Mouse (Mus musculus) kidney, embryonic 15.5 days (tissue): ENCODE data around the gene Dgkq. TPM values are rescaled to one million over a fixed set of nuclear protein-coding genes. Genes with fewer than 3 reads are reported as not detected.
A peak's percentile ranks its signal among the peaks of the same experiment; 100 is the strongest.

Experiments used
- ATAC-seq: fragments of 200-750 bp; cut with Nextera tagmentation; replicated peaks from 2 replicates; pipeline ENCODE4 v1.8.0; 2017; ENCODE audit warnings: moderate TSS enrichment; ENCODE audit not compliant: low FRiP score
- H3K27ac ChIP-seq: fragments of 300-500 bp; sonication (generic); 2 replicates; pipeline ENCODE4 v1.5.1; 2015; ENCODE audit warnings: mild to moderate bottlenecking, inconsistent platforms
- H3K27me3 ChIP-seq: fragments of 300-500 bp; sonication (generic); 2 replicates; pipeline ENCODE4 v1.6.1; 2015; ENCODE audit warnings: inconsistent platforms
- H3K36me3 ChIP-seq: fragments of 300-500 bp; sonication (generic); 2 replicates; pipeline ENCODE4 v1.6.1; 2015; ENCODE audit warnings: inconsistent platforms
- H3K4me1 ChIP-seq: fragments of 300-500 bp; sonication (generic); 2 replicates; pipeline ENCODE4 v1.6.1; 2015; ENCODE audit warnings: inconsistent platforms
- H3K4me2 ChIP-seq: fragments of 300-500 bp; sonication (generic); 2 replicates; pipeline ENCODE4 v1.6.1; 2015; ENCODE audit warnings: moderate library complexity, mild to moderate bottlenecking, inconsistent platforms
- H3K4me3 ChIP-seq: fragments of 300-500 bp; sonication (generic); replicated peaks from 2 replicates; pipeline ENCODE4 v1.5.1; 2015; ENCODE audit warnings: mild to moderate bottlenecking, inconsistent platforms
- H3K9ac ChIP-seq: fragments of 300-500 bp; sonication (generic); 2 replicates; pipeline ENCODE4 v1.6.1; 2015; ENCODE audit warnings: mild to moderate bottlenecking, inconsistent platforms
- H3K9me3 ChIP-seq: fragments of 300-500 bp; sonication (generic); replicated peaks from 2 replicates; pipeline ENCODE4 v1.6.1; 2016; ENCODE audit warnings: inconsistent platforms
- WGBS: fragments of 180-500 bp; shearing (Covaris S2); methylation state at CpG from one replicate; pipeline ENCODE4 v1.1.7; 2015; ENCODE audit warnings: mixed read lengths; 5-methylcytosine and 5-hydroxymethylcytosine counted together
- polyA plus RNA-seq: library from polyadenylated mRNA; unstranded; fragments of >200 nt; fragmentation: Nextera tagmentation; extraction: Ambion mirVana; gene quantifications from 2 replicates; pipeline ENCODE4 v1.2.1, GENCODE M21; 2015

Gene Dgkq
- polyA plus RNA-seq, 1 experiment from 2014 or later: 12.6 TPM

DNA sequence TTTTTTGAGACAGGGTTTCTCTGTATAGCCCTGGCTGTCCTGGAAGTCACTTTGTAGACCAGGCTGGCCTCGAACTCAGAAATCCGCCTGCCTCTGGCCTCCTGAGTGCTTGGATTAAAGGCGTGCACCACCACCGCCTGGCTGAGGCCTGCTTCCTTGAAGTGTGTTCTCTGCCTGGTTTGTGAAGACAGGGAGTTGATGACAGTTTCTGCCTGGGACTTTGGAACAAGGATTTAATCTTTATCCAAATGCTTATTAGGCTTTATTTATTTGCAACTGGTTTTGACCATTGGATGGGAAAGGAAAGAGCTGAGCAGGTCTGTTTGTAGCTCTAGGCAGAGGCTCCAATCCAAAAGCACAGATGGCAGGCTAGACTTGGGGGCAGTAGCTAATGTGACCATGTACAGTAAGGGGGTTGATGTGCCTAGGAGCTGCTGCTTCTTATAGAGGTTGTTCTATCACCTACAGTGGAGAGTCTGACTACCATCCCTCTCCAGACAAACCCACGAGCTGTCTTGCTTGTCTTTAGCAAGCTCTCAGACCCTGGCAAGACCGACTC is 8.9 kb upstream of the Dgkq start:
- H3K9ac ChIP-seq: no peak overlapping the region
- no peaks in the 10 kb centered on the region for H3K36me3 ChIP-seq
- peaks cover 16% of the 10 kb centered on the region for H3K4me1 ChIP-seq
- no peak overlapping the region for H3K27ac ChIP-seq
- no peak overlapping the region for H3K4me2 ChIP-seq
- 93% methylated on average over 6 of the region's 6 CpGs for WGBS
- no peak overlapping the region for H3K4me3 ChIP-seq
- H3K27me3 ChIP-seq: no peaks in the 10 kb centered on the region
- no peaks in the 10 kb centered on the region for H3K9me3 ChIP-seq
- no peak for ATAC-seq

DNA sequence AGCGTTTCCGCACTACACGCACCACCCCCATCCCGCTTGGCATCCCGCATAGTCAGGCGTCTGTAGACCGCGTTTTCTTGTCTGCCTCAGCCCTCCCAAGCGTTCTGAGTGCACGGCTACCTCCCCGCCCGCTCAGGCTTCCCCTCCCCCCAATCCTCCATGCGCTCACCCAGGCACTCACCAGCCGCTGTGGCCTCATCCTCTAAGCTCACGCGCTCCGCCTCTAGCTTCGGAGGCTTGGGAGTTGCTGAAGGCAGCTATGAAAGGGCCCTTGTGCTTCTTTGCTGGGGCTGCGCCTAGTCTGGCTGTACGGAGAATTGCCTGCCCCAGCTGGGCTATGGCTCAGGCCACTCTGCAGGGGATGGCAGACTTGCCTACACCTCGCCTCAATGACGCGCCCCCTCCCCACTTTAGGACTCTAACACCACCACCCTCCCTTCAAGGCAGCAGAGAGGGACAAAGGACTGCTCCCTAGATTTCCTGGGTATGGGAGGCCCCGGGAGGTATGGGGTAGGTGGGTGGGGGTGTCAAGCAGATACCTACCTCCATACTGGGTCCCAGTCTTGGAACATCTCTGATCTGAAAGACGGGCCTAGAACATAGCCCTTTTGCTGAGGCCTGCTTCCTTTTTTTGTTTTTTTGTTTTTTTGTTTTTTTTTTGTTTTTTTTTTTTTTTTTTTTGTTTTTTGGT is 8.3 kb upstream of the Dgkq start:
- H3K4me1 ChIP-seq: peaks cover 16% of the 10 kb centered on the region
- H3K4me2 ChIP-seq: peak overlapping the region; percentile 74
- peak overlapping the region; percentile 68 for H3K27ac ChIP-seq
- WGBS: 4% methylated on average over 25 of the region's 25 CpGs
- no peaks in the 10 kb centered on the region for H3K9me3 ChIP-seq
- H3K27me3 ChIP-seq: no peaks in the 10 kb centered on the region
- H3K9ac ChIP-seq: peak overlapping the region; percentile 44
- peak overlapping the region; percentile 43 for H3K4me3 ChIP-seq
- peaks cover 4% of the 10 kb centered on the region; the same call in 1 of the 2 replicates for H3K36me3 ChIP-seq
- peak; percentile 76 for ATAC-seq

DNA sequence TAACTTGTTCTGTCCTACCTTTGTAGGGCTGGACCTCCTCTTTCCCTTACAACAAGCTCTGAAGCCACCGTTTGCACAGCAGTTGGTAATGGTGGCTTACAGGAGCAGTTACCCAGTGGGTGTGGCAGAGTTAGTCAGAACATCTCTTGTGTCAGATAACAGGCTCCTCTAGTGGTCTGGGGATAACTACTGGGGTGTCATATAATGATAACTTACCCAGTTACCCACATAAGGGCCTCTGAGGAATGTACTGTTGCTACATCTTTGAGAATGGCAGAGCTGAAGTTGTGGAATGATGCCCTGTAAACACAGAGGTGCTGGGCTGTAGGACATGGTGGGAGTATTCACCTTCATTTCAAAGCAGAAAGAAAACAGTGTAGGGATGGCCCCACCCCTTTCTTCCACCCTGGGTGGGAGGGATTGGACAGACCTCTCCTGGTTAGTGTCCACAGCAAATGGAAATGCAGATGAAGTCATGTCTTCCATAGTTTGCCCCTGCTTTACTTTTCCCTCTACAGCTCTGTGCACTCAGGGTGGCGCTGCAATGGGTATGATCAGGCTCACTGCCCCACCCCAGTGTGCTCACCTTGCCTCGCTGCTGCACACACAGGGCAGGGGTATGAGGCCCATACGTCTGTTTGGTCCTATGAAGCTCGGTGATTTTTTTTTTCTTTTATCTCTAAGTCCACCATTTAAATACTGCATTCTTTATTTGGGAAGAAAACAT is 7.5 kb upstream of the Dgkq start:
- Histone ChIP-seq H3K36me3 (peaks cover 10% of the 10 kb centered on the region), H3K4me2 (peak overlapping the region; percentile 74), H3K4me1 (peaks cover 16% of the 10 kb centered on the region), H3K9ac (peak overlapping the region; percentile 44; the same call in 1 of the 2 replicates), H3K27ac (peak overlapping the region; percentile 68), H3K4me3 (peak overlapping the region; percentile 43), H3K9me3 (no peaks in the 10 kb centered on the region), H3K27me3 (no peaks in the 10 kb centered on the region)
- 15% methylated on average over 5 of the region's 5 CpGs for WGBS
- ATAC-seq: peak; percentile 68

DNA sequence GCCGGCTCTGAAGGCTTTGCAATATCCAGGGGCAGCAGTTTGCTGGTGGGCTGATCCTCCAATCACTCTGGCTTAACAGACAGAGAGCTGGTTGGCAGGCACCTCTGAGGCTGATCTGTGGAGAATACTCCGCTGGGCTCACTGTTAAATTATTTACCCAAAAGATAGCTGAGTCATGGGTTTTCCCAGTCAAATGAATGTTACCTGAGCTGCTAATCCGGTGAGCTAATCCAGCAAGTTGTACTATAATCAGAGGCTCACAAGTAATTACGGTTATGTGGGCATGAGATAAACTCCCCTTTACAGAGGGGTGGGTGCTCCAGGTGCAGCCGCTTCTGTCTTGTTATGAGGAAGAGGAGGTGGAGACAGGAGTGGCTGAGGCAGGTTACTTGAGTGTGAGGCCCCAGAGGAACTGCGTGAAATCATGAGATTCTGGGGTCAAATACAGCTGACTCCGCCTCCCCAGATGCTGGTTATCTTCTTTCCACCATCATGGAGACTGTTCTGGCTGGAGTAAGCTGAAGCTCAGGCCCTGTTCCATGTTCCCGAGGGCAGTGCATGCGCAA is 5.9 kb upstream of the Dgkq start, which contains the start of gene Slc26a1:
Slc26a1 (minus strand) TSS at position 319 of the 566 bp plus-strand sequence.
- no peak within 1 kb of the TSS for H3K9ac ChIP-seq
- no peak within 1 kb of the TSS for H3K4me3 ChIP-seq
- peaks cover 19% of the 10 kb centered on the region for H3K36me3 ChIP-seq
- peak within 1 kb of the TSS; percentile 67 for H3K27ac ChIP-seq
- 73% methylated on average over 9 of the region's 9 CpGs for WGBS
- no peaks in the 10 kb centered on the region for H3K27me3 ChIP-seq
- no peak; the same call in 1 of the 2 replicates for ATAC-seq
- no peak within 1 kb of the TSS for H3K4me2 ChIP-seq
- no peaks in the 10 kb centered on the region for H3K9me3 ChIP-seq
- peaks cover 16% of the 10 kb centered on the region for H3K4me1 ChIP-seq

DNA sequence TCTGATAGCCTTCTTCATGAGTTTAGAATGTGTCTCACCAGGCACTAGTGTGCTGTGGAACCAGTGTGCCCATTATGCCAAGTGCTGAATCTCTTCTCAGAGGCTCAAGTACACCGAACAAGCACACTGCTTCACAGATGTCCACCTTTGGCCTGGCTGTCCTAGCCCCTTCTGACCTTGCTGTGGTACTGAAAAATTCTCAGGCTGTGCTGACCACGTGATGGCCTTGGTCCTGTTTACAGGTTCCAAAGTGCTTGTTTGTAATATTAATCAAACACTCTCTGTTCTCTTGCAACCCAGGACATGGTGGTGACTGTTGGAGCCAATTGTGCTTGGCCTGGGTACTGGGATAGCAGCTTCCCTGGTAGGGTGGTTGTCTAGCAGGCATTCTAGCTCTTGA is 5.2 kb upstream of the Dgkq start:
- H3K27ac ChIP-seq: peak overlapping the region; percentile 67; the same call in 1 of the 2 replicates
- H3K4me1 ChIP-seq: peaks cover 23% of the 10 kb centered on the region
- no peak for ATAC-seq
- 80% methylated on average over 2 of the region's 2 CpGs for WGBS
- peaks cover 19% of the 10 kb centered on the region for H3K36me3 ChIP-seq
- no peaks in the 10 kb centered on the region for H3K27me3 ChIP-seq
- no peak overlapping the region for H3K4me3 ChIP-seq
- no peak overlapping the region for H3K9ac ChIP-seq
- no peaks in the 10 kb centered on the region for H3K9me3 ChIP-seq
- H3K4me2 ChIP-seq: no peak overlapping the region

DNA sequence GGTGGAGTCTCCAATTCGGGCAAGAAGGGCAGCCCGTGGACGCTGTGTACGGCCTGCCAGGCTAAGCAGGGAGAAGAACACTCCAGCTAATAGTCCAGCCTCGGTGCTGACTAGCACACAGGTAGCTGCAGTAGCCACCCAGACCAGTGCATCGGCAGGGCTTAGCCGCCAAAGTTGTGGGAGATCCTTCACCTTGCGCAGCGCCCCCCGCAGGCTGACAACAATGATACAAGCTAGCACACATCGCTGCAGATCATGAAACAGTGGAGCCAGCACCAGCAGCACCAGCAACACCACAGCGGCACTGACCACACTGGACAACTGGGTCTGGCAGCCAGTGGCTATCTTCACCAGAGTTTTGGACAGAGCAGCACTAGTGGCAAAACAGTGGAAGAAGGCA is 2.3 kb upstream of the Dgkq start:
- H3K36me3 ChIP-seq: peaks cover 19% of the 10 kb centered on the region
- H3K4me1 ChIP-seq: peaks cover 19% of the 10 kb centered on the region
- H3K27me3 ChIP-seq: no peaks in the 10 kb centered on the region
- no peak overlapping the region for H3K4me3 ChIP-seq
- 95% methylated on average over 12 of the region's 12 CpGs for WGBS
- H3K27ac ChIP-seq: no peak overlapping the region
- H3K9ac ChIP-seq: no peak overlapping the region
- no peaks in the 10 kb centered on the region for H3K9me3 ChIP-seq
- no peak overlapping the region for H3K4me2 ChIP-seq
- no peak for ATAC-seq

DNA sequence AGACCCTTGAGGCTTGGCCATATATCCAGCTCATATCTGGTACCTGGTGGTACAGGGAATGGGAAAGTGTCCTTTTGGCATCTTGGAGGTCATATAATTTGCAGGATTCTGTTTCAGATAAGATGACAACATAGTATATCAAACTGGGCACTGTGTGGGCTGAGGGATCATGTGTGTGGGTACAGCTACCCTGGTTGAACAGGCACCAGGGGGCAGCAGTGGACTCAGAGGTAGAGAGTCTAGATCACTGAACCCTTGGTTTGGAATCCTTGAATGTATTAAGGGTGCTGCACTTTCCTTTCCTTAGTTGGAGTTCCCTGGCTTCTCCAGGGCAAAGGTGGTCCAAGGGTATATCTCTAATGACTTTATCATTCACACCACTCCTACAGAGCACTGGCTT is 1.3 kb upstream of the Dgkq start:
- Histone ChIP-seq H3K36me3 (peaks cover 19% of the 10 kb centered on the region), H3K27me3 (peaks cover 3% of the 10 kb centered on the region; the same call in 1 of the 2 replicates), H3K9me3 (no peaks in the 10 kb centered on the region), H3K27ac (no peak overlapping the region), H3K4me1 (peaks cover 19% of the 10 kb centered on the region), H3K4me3 (no peak overlapping the region), H3K9ac (no peak overlapping the region), H3K4me2 (no peak overlapping the region)
- ATAC-seq: no peak

DNA sequence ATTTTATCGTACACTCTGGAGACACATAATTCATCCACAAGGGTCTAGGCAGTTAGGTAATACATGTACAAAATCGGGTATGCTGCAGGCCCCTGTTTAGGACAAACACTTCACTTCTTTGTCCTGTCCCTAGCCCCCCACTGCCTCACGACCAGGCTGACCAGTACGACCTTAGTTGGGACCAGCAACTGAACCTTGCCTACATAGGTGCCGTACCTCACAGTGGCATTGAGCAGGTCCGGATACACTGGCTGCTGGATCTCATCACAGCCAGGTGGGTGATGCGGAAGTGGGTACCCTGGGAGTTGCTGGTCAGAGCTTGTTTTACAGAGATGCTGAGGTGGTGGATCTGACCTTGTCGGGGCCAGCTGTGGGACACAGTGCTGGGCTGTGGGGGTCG is 514 bp upstream of the Dgkq start:
- H3K27me3 ChIP-seq: peaks cover 4% of the 10 kb centered on the region; the same call in 1 of the 2 replicates
- H3K9me3 ChIP-seq: no peaks in the 10 kb centered on the region
- peak overlapping the region; percentile 52 for H3K4me3 ChIP-seq
- H3K36me3 ChIP-seq: peaks cover 19% of the 10 kb centered on the region
- peaks cover 16% of the 10 kb centered on the region for H3K4me1 ChIP-seq
- H3K4me2 ChIP-seq: peak overlapping the region; percentile 77
- 77% methylated on average over 9 of the region's 9 CpGs for WGBS
- H3K9ac ChIP-seq: peak overlapping the region; percentile 66; the same call in 1 of the 2 replicates
- peak; percentile 12; the same call in 1 of the 2 replicates for ATAC-seq
- peak overlapping the region; percentile 87; the same call in 1 of the 2 replicates for H3K27ac ChIP-seq

DNA sequence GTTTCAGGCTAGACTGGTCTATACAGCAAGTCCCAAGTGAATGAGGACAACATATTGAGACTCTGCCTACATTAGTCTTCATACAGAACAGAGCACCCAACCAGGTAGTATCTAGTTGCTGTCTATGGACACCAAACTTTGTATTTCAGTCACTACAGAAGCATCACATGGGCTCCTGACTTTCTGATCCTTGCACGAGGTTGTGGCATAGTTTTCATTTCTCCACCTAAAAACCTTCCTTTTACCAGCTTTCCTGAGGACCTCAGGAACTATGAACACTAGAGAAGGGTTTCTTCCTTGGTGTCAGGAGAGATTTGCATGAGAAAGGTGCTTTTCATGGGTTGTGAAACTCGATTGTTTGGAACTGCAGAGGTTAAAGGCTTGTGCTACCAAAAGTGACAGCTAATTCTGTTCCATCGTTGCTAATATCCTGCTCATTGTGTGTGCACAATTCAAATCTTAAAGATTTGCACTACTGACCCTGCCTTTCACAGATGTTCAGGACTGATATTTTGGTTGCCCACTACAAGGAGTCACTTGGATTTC is 1.0 kb downstream of the Dgkq start:
- Histone ChIP-seq H3K9me3 (no peaks in the 10 kb centered on the region), H3K4me1 (peaks cover 16% of the 10 kb centered on the region), H3K9ac (peak overlapping the region; percentile 66), H3K27ac (peak overlapping the region; percentile 87), H3K4me3 (peak overlapping the region; percentile 52), H3K36me3 (peaks cover 19% of the 10 kb centered on the region), H3K4me2 (peak overlapping the region; percentile 77), H3K27me3 (peaks cover 14% of the 10 kb centered on the region; the same call in 1 of the 2 replicates)
- 14% methylated on average over 3 of the region's 3 CpGs for WGBS
- ATAC-seq: no peak

DNA sequence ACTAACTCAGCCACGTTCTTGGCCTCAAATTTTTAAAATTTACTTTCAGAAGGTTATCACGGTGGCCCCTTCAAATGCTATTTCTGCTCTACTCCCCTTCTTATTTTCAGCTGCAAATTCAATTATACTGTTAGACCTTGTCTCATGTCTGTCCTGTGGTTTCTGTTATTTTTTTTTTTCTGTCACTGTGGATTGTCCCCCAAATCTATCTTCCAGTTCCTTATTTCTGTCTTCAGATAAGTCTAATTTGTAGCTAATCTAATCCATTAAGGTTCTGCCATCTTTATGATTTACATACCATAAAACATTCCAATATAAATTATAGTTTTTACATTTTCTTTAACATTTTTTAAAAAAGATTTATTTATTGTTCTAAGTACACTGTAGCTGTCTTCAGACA is 2.1 kb downstream of the Dgkq start:
- Histone ChIP-seq H3K27me3 (peaks cover 16% of the 10 kb centered on the region; the same call in 1 of the 2 replicates), H3K4me1 (peaks cover 16% of the 10 kb centered on the region), H3K9ac (no peak overlapping the region), H3K9me3 (no peaks in the 10 kb centered on the region), H3K4me3 (no peak overlapping the region), H3K36me3 (peaks cover 13% of the 10 kb centered on the region), H3K4me2 (no peak overlapping the region), H3K27ac (no peak overlapping the region)
- 57% methylated on average over 2 of the region's 2 CpGs for WGBS
- no peak for ATAC-seq

DNA sequence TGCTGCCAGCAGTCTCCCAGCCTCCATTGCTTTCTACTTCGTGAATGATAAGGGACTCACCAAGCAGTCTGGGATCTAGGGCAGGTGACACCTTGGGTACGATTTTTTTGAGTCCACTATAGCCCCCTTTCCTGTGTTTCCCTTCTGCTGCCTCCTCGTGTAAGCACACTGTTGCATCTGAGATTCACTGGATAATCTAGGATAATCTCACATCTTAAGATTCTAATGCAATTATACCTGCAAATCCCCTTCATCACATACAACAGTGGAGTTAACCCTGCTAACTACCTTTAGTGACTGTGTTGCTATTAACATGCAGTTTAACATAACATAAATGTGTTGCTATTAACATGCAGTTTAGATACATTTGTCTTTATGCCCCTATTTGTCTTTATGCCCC is 4.4 kb downstream of the Dgkq start:
- Histone ChIP-seq H3K27ac (no peak overlapping the region), H3K36me3 (no peaks in the 10 kb centered on the region), H3K4me3 (no peak overlapping the region), H3K9ac (no peak overlapping the region), H3K4me1 (peaks cover 19% of the 10 kb centered on the region), H3K27me3 (peaks cover 16% of the 10 kb centered on the region; the same call in 1 of the 2 replicates), H3K4me2 (no peak overlapping the region), H3K9me3 (no peaks in the 10 kb centered on the region)
- 39% methylated on average over 3 of the region's 3 CpGs for WGBS
- ATAC-seq: no peak
